Mouse (Mus musculus) hindbrain, embryonic 11.5 days (tissue): ENCODE data around the gene Oas2. TPM values are rescaled to one million over a fixed set of nuclear protein-coding genes. Genes with fewer than 3 reads are reported as not detected.

Experiments used
- ATAC-seq: fragments of 200-750 bp; cut with Nextera tagmentation; 2 replicates; pipeline ENCODE4 v1.8.0; 2017; ENCODE audit warnings: mild to moderate bottlenecking, moderate TSS enrichment, moderate library complexity; ENCODE audit not compliant: low FRiP score
- DNase-seq: peaks from one replicate; pipeline ENCODE4 v3.0.0-alpha.2; 2015; ENCODE audit warnings: low spot score
- H3K27ac ChIP-seq: fragments of 300-500 bp; sonication (generic); 2 replicates; pipeline ENCODE4 v1.5.1; 2014; ENCODE audit warnings: mild to moderate bottlenecking, low read depth, low read length
- H3K27me3 ChIP-seq: fragments of 300-500 bp; sonication (generic); 2 replicates; pipeline ENCODE4 v1.6.1; 2014; ENCODE audit warnings: mild to moderate bottlenecking, low read length, moderate library complexity, mixed read lengths; ENCODE audit not compliant: control insufficient read depth, insufficient read depth
- H3K36me3 ChIP-seq: fragments of 300-500 bp; sonication (generic); 2 replicates; pipeline ENCODE4 v1.6.1; 2014; ENCODE audit warnings: mild to moderate bottlenecking, low read length, moderate library complexity, mixed read lengths; ENCODE audit not compliant: control insufficient read depth, insufficient read depth
- H3K4me1 ChIP-seq: fragments of 300-500 bp; sonication (generic); replicated peaks from 2 replicates; pipeline ENCODE4 v1.6.1; 2014; ENCODE audit warnings: low read length, mixed read lengths; ENCODE audit not compliant: control insufficient read depth, insufficient read depth
- H3K4me2 ChIP-seq: fragments of 300-500 bp; sonication (generic); replicated peaks from 2 replicates; pipeline ENCODE4 v1.6.1; 2014; ENCODE audit warnings: mild to moderate bottlenecking, low read depth, low read length
- H3K4me3 ChIP-seq: fragments of 300-500 bp; sonication (generic); 2 replicates; pipeline ENCODE4 v1.5.1; 2014; ENCODE audit warnings: low read depth, low read length
- H3K9ac ChIP-seq: fragments of 300-500 bp; sonication (generic); 2 replicates; pipeline ENCODE4 v1.6.1; 2014; ENCODE audit warnings: low read depth, low read length
- H3K9me3 ChIP-seq: fragments of 300-500 bp; sonication (generic); 2 replicates; pipeline ENCODE4 v1.6.1; 2016; ENCODE audit warnings: low read length; ENCODE audit not compliant: control insufficient read depth
- WGBS: fragments of 180-500 bp; shearing (Covaris S2); extraction: QIAGEN DNeasy Blood & Tissue Kit; methylation state at CpG from one replicate; pipeline ENCODE4 v1.1.7; 2014; 5-methylcytosine and 5-hydroxymethylcytosine counted together
- polyA plus RNA-seq: library from polyadenylated mRNA; unstranded; fragments of >200 nt; fragmentation: Nextera tagmentation; extraction: Ambion mirVana; gene quantifications from 2 replicates; pipeline ENCODE4 v1.2.1, GENCODE M21; 2014

Oas2 gene
- polyA plus RNA-seq, 1 experiment from 2014 or later: not detected

- no peak overlapping the region for H3K4me3 ChIP-seq
- no peak for ATAC-seq
- 86% methylated on average over 3 of the region's 3 CpGs for WGBS
Measured at GRCm38 (mm10) chr5:120751206-120751605, 1.6 kb upstream of the Oas2 start.

DNA sequence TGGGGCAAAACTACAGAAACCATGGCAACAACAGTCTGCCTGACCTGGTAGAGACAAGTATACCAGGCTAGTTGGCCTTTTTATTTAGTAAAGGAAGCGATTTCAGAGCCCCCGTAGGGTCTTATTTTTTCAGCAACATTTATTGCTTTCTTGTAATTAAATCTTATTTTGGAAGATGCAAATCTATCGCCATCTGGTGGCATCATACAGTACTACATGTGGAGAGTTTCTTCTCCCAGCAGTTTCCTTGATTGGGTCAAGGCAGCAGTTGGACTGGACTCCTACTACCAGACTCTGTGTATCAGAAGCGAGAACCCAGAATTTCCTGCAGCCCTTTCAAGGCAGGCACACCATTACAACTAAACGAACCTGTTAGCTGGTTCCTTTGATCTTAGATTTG, 3.2 kb downstream of the Oas2 start:
- Histone ChIP-seq H3K4me3 (no peak overlapping the region), H3K9me3 (no peaks in the 10 kb centered on the region), H3K27ac (no peak overlapping the region), H3K9ac (no peak overlapping the region), H3K36me3 (no peaks in the 10 kb centered on the region), H3K4me1 (no peaks in the 10 kb centered on the region), H3K27me3 (no peaks in the 10 kb centered on the region), H3K4me2 (no peak overlapping the region)
- no peak for ATAC-seq
- peak; percentile 70 for DNase-seq
- WGBS: 15% methylated on average over 5 of the region's 5 CpGs

More at GRCm38 (mm10) chr5:120751206-120751605, 1.6 kb upstream of the Oas2 start:
- Histone ChIP-seq H3K27ac (no peak overlapping the region), H3K36me3 (no peaks in the 10 kb centered on the region), H3K27me3 (no peaks in the 10 kb centered on the region), H3K9me3 (no peaks in the 10 kb centered on the region), H3K9ac (no peak overlapping the region), H3K4me1 (no peaks in the 10 kb centered on the region), H3K4me2 (no peak overlapping the region)
- no peak for DNase-seq

DNA sequence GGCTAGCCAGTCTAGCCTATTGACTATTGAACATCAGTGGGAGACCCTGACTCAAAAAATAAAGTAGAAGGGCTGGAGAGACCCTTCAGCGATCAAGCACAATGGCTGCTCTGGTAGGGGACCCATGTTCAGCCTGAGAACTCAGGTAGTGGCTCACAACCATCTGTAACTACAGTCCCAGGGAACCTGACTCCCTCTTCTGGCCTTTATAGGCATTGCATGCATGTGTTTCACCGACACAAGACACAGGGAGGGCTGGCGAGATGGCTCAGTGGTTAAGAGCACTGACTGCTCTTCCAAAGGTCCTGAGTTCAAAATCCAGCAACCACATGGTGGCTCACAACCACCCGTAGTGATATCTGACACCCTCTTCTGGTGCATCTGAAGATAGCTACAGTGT, 7.5 kb downstream of the Oas2 start:
- H3K4me3 ChIP-seq: no peak overlapping the region
- no peaks in the 10 kb centered on the region for H3K36me3 ChIP-seq
- H3K9me3 ChIP-seq: no peaks in the 10 kb centered on the region
- 38% methylated on average over 4 of the region's 4 CpGs for WGBS
- no peaks in the 10 kb centered on the region for H3K27me3 ChIP-seq
- no peak overlapping the region for H3K9ac ChIP-seq
- ATAC-seq (no peak), DNase-seq (peak; percentile 66)
- no peak overlapping the region for H3K27ac ChIP-seq
- no peaks in the 10 kb centered on the region for H3K4me1 ChIP-seq
- no peak overlapping the region for H3K4me2 ChIP-seq

DNA sequence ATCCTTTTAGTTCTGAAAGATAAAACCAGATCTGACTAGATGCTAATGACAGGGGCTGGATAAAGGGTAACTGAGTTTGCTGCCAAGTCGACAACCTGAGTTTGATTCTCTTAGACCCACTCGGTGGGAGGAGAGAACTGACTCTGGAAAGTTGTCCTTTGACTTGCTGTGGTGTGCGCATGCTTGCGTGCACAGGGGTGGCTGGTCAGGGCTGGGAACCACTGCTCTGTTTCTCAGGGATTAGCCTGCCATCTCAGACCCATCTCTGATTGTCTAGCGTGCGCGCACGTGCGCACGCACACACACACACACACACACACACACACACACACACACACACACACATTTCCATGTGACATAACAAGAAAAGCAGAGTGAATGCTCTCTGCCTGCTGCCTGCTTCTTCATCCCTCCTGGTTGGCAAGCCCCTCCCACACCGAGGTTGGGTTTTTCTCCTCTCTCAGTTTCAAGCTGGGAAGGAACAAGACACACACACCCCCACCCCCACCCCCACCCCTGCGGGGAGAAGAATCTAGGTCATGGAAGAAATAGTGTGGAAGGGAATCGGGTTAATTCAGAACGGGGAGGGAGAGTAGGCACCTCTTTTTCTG, 15.2 kb downstream of the Oas2 start:
- DNase-seq: no peak
- no peaks in the 10 kb centered on the region for H3K27me3 ChIP-seq
- no peaks in the 10 kb centered on the region for H3K36me3 ChIP-seq
- H3K27ac ChIP-seq: no peak overlapping the region
- H3K9me3 ChIP-seq: no peaks in the 10 kb centered on the region
- H3K4me2 ChIP-seq: no peak overlapping the region
- H3K4me3 ChIP-seq: no peak overlapping the region
- no peaks in the 10 kb centered on the region for H3K4me1 ChIP-seq
- 70% methylated on average over 14 of the region's 14 CpGs for WGBS
- no peak for ATAC-seq
- H3K9ac ChIP-seq: no peak overlapping the region

DNA sequence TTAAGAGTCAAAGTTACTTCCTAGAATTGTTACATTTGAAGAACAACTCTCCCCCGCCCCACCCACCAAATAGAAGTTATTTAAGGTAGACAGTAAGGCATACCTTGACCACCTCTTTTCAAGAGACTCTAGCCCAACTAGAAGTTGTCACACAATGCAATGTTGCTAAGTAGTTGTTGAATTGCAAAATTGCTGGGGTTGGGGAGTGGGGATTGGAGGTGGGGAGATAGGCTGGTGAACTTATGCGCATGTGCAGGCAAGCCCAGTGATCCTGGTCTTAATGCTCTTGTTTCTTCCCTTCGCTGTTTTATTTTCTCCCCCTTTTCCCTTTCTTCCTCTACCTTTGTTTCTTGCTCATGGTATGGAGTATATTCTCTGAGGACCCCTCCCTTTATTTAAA, 16.0 kb downstream of the Oas2 start:
- 96% methylated on average over 3 of the region's 3 CpGs for WGBS
- Histone ChIP-seq H3K9me3 (no peaks in the 10 kb centered on the region), H3K4me2 (no peak overlapping the region), H3K27ac (no peak overlapping the region), H3K36me3 (no peaks in the 10 kb centered on the region), H3K4me1 (no peaks in the 10 kb centered on the region), H3K4me3 (no peak overlapping the region), H3K9ac (no peak overlapping the region), H3K27me3 (no peaks in the 10 kb centered on the region)
- DNase-seq: no peak
- ATAC-seq: no peak

- Histone ChIP-seq H3K4me3 (no peak overlapping the region), H3K4me1 (no peaks in the 10 kb centered on the region), H3K27ac (no peak overlapping the region), H3K36me3 (no peaks in the 10 kb centered on the region), H3K9me3 (no peaks in the 10 kb centered on the region), H3K9ac (no peak overlapping the region), H3K4me2 (no peak overlapping the region), H3K27me3 (no peaks in the 10 kb centered on the region)
- 74% methylated on average over 1 of the region's 1 CpGs for WGBS
- DNase-seq: no peak
- ATAC-seq: no peak
Measured at GRCm38 (mm10) chr5:120732740-120733139, 16.9 kb downstream of the Oas2 start.

- Histone ChIP-seq H3K9me3 (no peaks in the 10 kb centered on the region), H3K4me1 (no peaks in the 10 kb centered on the region), H3K27me3 (no peaks in the 10 kb centered on the region), H3K27ac (no peak overlapping the region), H3K4me2 (no peak overlapping the region), H3K9ac (no peak overlapping the region), H3K36me3 (no peaks in the 10 kb centered on the region), H3K4me3 (no peak overlapping the region)
- no peak for DNase-seq
- 84% methylated on average over 10 of the region's 10 CpGs for WGBS
- no peak for ATAC-seq
Measured at GRCm38 (mm10) chr5:120729319-120729718, 20.3 kb downstream of the Oas2 start.

GRCm38 (mm10) chr5:120725811-120726455, 23.7 kb downstream of the Oas2 start:
- no peaks in the 10 kb centered on the region for H3K9me3 ChIP-seq
- no peaks in the 10 kb centered on the region for H3K36me3 ChIP-seq
- no peak for DNase-seq
- no peak overlapping the region for H3K4me3 ChIP-seq
- no peak overlapping the region for H3K4me2 ChIP-seq
- no peak for ATAC-seq
- 60% methylated on average over 12 of the region's 12 CpGs for WGBS
- no peak overlapping the region for H3K9ac ChIP-seq
- no peaks in the 10 kb centered on the region for H3K4me1 ChIP-seq
- H3K27ac ChIP-seq: no peak overlapping the region
- no peaks in the 10 kb centered on the region for H3K27me3 ChIP-seq

GRCm38 (mm10) chr5:120721005-120721404, 28.6 kb downstream of the Oas2 start:
- Histone ChIP-seq H3K27me3 (no peaks in the 10 kb centered on the region), H3K9ac (no peak overlapping the region), H3K36me3 (no peaks in the 10 kb centered on the region), H3K4me1 (no peaks in the 10 kb centered on the region), H3K27ac (no peak overlapping the region), H3K4me3 (no peak overlapping the region), H3K4me2 (no peak overlapping the region), H3K9me3 (no peaks in the 10 kb centered on the region)
- DNase-seq: no peak
- WGBS: 59% methylated on average over 7 of the region's 7 CpGs
- ATAC-seq: no peak
